ENCODE assay signal across 9 mouse cellular contexts in the genomic region with DNA sequence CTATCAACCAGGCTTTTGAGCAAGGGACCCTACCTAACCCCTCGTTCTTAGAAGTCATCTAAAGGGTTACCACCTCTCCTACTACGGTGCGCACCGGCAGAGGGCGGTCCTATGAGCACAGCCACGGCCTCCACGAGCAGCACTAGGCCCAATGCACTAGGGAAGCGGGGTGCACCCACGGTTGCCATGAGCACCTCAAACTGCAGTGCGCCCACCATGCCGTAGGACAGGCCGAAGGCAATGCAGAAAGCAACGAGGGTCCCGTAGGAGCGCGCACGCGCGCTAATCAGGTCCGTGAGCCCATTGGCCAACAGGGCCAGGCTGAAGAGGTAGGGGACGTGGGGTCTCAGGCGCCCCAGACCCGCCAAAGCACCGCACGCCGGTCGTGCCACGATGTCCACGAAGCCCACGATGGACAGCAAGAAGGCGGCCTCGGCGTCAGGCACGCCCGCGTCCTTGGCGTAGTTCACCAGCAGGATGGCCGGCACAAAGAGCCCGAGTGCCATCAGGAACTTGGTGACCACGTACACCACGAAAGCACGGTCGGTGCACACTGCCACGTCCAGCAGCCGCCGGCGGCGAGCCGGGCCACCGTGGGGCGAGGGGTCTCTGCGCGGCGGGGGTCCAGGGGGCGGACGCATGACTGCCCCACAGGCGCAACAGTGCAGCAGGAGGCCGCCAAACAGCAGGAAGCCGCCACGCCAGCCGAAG. TPM values are rescaled to one million over a fixed set of nuclear protein-coding genes. Genes with fewer than 3 reads are reported as not detected.
DNase-seq lines count a peak whose midpoint lies in the region; ATAC-seq lines count a peak whose summit lies in the region.
"Had no signal": no experiment of that assay in that cellular context is flagged by ENCODE, and none has a peak within 500 bp of the region (broad histone marks: within the 10 kb centered on the region; RNA-seq: fewer than 3 reads in every experiment).

No protein-coding gene starts in this region.

- H3K27ac ChIP-seq in liver, embryonic 13.5 days, result no peak overlapping the region
- H3K27ac ChIP-seq in stomach, embryonic 16.5 days (ENCODE audit: low read length), result no peak overlapping the region

- WGBS in liver, embryonic 13.5 days (ENCODE audit: insufficient replicate concordance), result 4% methylated on average over 61 of the region's 61 CpGs
- WGBS in stomach, embryonic 16.5 days, result 3% methylated on average over 61 of the region's 61 CpGs

- no peak overlapping the region for H3K9ac ChIP-seq in liver, embryonic 13.5 days
- H3K9ac ChIP-seq in stomach, embryonic 16.5 days (ENCODE audit: low read length), result peak overlapping the region; percentile 77

- peaks cover 9% of the 10 kb centered on the region; the same call in 1 of the 2 replicates for H3K4me1 ChIP-seq in liver, embryonic 13.5 days (replicated peaks)
- H3K4me1 ChIP-seq in stomach, embryonic 16.5 days (ENCODE audit: control insufficient read depth, insufficient read depth, low read length), result peaks cover 5% of the 10 kb centered on the region; the same call in 1 of the 2 replicates

- peak overlapping the region; percentile 42 for H3K4me2 ChIP-seq in liver, embryonic 13.5 days
- peak overlapping the region; percentile 81 for H3K4me2 ChIP-seq in stomach, embryonic 16.5 days (ENCODE audit: low read depth, low read length)

- DNase-seq in cerebellum, postnatal 14 days, result peak; percentile 47 to 52
- no peak for DNase-seq in cerebellum, adult 11 months
- DNase-seq in right cerebral cortex, adult 2 months (ENCODE audit: low spot score in 2 of 2), result peak; percentile 28 to 41
- DNase-seq in right cerebral cortex, postnatal 36 days (ENCODE audit: low spot score in 2 of 2), result no peak
- peak; percentile 40 to 45 for DNase-seq in heart, postnatal 10 days
- DNase-seq in liver, embryonic 13.5 days, result no peak
- no peak for DNase-seq in left cerebral cortex, adult 8-10 months (ENCODE audit: low spot score in 2 of 2)

- ATAC-seq in liver, embryonic 13.5 days (ENCODE audit: low read depth), result peak; percentile 40; the same call in 1 of the 2 replicates
- peak; percentile 46; the same call in 1 of the 2 replicates for ATAC-seq in stomach, embryonic 16.5 days (ENCODE audit: insufficient read depth, low FRiP score)

- intact Hi-C loops in heart, postnatal 10 days (cut with DNase I), result no loop called here

- H3K36me3 ChIP-seq in liver, embryonic 13.5 days, result peaks cover 11% of the 10 kb centered on the region
- H3K36me3 ChIP-seq in stomach, embryonic 16.5 days (ENCODE audit: control insufficient read depth, insufficient read depth, low read length), result no peaks in the 10 kb centered on the region

- H3K4me3 ChIP-seq in liver, embryonic 13.5 days (replicated peaks), result peak overlapping the region; percentile 34
- H3K4me3 ChIP-seq in stomach, embryonic 16.5 days (replicated peaks; ENCODE audit: low read length), result peak overlapping the region; percentile 45
- H3K4me3 ChIP-seq: erythroblast, embryonic 14.5 days had no signal

- no peaks in the 10 kb centered on the region for H3K9me3 ChIP-seq in liver, embryonic 13.5 days (replicated peaks)
- no peaks in the 10 kb centered on the region for H3K9me3 ChIP-seq in stomach, embryonic 16.5 days (replicated peaks; ENCODE audit: control insufficient read depth, low read length)

- H3K27me3 ChIP-seq in liver, embryonic 13.5 days, result peaks cover 57% of the 10 kb centered on the region
- peaks cover 21% of the 10 kb centered on the region for H3K27me3 ChIP-seq in stomach, embryonic 16.5 days (ENCODE audit: control insufficient read depth, insufficient read depth, low read length)

RNA-seq across cellular contexts. Expression of a gene that starts 2.6 kb away (rescaled TPM):
- total RNA-seq in heart, postnatal 10 days (2021), result under 1 TPM; 0.15 to 0.24 TPM
- polyA plus RNA-seq in liver, embryonic 13.5 days (2015; fragmentation: Nextera tagmentation; extraction: Ambion mirVana), result not detected in 2 replicates
- 0.15 TPM in 1 of 2 replicates, not detected in the other for polyA plus RNA-seq in stomach, embryonic 16.5 days (2015; fragmentation: Nextera tagmentation; extraction: Ambion mirVana)
- under 1 TPM in 3 of 4 experiments, not detected in 1; 0.53 to 0.91 (median 0.57) TPM for total RNA-seq in left cerebral cortex, adult 8-10 months (2022)
- polyA plus RNA-seq: erythroblast, embryonic 14.5 days had no signal

RNA-seq across cellular contexts. Expression of a gene that starts 22.7 kb away (rescaled TPM):
- 1 to 10 TPM; 1.0 to 1.1 TPM for total RNA-seq in heart, postnatal 10 days (2021)
- not detected in 2 replicates for polyA plus RNA-seq in liver, embryonic 13.5 days (2015; fragmentation: Nextera tagmentation; extraction: Ambion mirVana)
- polyA plus RNA-seq in stomach, embryonic 16.5 days (2015; fragmentation: Nextera tagmentation; extraction: Ambion mirVana), result 0.23 and 0.55 TPM in 2 replicates
- total RNA-seq in left cerebral cortex, adult 8-10 months (2022), result 1 to 10 TPM in 1 of 4 experiments, under 1 TPM in 3; 0.18 to 1.2 (median 0.63) TPM
- polyA plus RNA-seq: erythroblast, embryonic 14.5 days had no signal

RNA-seq across cellular contexts. Expression of a gene that starts 23.0 kb away (rescaled TPM):
- 10 to 100 TPM; 25.1 to 25.8 TPM for total RNA-seq in heart, postnatal 10 days (2021)
- polyA plus RNA-seq in liver, embryonic 13.5 days (2015; fragmentation: Nextera tagmentation; extraction: Ambion mirVana), result 10.5 and 10.6 TPM in 2 replicates
- polyA plus RNA-seq in stomach, embryonic 16.5 days (2015; fragmentation: Nextera tagmentation; extraction: Ambion mirVana), result 55.0 and 58.7 TPM in 2 replicates
- total RNA-seq in left cerebral cortex, adult 8-10 months (2022), result 10 to 100 TPM; 47.2 to 56.8 (median 52.7) TPM

RNA-seq across cellular contexts. Expression of a gene that starts 33.4 kb away (rescaled TPM):
- under 1 TPM in 1 of 2 experiments, not detected in 1; 0.62 TPM for total RNA-seq in heart, postnatal 10 days (2021)
- 1.8 and 2.3 TPM in 2 replicates for polyA plus RNA-seq in liver, embryonic 13.5 days (2015; fragmentation: Nextera tagmentation; extraction: Ambion mirVana)
- polyA plus RNA-seq in stomach, embryonic 16.5 days (2015; fragmentation: Nextera tagmentation; extraction: Ambion mirVana), result 7.1 and 7.3 TPM in 2 replicates
- 10 to 100 TPM in 3 of 4 experiments, 1 to 10 TPM in 1; 3.1 to 14.2 (median 11.4) TPM for total RNA-seq in left cerebral cortex, adult 8-10 months (2022)
- polyA plus RNA-seq: erythroblast, embryonic 14.5 days had no signal

Comparison
In these comparisons a context has a peak if more than half of its experiments do, and no peak if none do; other contexts are left out.
1. DNase-seq: peak in cerebellum, postnatal 14 days (2 of 2), right cerebral cortex, adult 2 months (2 of 2) and heart, postnatal 10 days (2 of 2); none in cerebellum, adult 11 months (single experiment), right cerebral cortex, postnatal 36 days (0 of 2), liver, embryonic 13.5 days (single experiment) and left cerebral cortex, adult 8-10 months (0 of 2).